Mouse (Mus musculus) monocyte, adult 5-6 weeks (primary cell): ENCODE results near the gene Lrfn4. TPM values are rescaled to one million over a fixed set of nuclear protein-coding genes. Genes with fewer than 3 reads are reported as not detected.

ENCODE experiments used
- ATAC-seq: fragments of 153-309, 156-312 bp; replicated peaks from 2 replicates; pipeline ENCODE4 v1.8.0; 2017; ENCODE audit warnings: mild to moderate bottlenecking; ENCODE audit not compliant: low TSS enrichment, insufficient number of reproducible peaks, severe bottlenecking, poor library complexity, low FRiP score
- total RNA-seq: library from RNA; stranded (forward); fragments of 200-1000, 200-491, 200-594 nt; gene quantifications from 3 replicates; pipeline ENCODE4 v1.2.3, GENCODE M21; 2017

Lrfn4 gene
- total RNA-seq = not detected in 3 replicates

DNA sequence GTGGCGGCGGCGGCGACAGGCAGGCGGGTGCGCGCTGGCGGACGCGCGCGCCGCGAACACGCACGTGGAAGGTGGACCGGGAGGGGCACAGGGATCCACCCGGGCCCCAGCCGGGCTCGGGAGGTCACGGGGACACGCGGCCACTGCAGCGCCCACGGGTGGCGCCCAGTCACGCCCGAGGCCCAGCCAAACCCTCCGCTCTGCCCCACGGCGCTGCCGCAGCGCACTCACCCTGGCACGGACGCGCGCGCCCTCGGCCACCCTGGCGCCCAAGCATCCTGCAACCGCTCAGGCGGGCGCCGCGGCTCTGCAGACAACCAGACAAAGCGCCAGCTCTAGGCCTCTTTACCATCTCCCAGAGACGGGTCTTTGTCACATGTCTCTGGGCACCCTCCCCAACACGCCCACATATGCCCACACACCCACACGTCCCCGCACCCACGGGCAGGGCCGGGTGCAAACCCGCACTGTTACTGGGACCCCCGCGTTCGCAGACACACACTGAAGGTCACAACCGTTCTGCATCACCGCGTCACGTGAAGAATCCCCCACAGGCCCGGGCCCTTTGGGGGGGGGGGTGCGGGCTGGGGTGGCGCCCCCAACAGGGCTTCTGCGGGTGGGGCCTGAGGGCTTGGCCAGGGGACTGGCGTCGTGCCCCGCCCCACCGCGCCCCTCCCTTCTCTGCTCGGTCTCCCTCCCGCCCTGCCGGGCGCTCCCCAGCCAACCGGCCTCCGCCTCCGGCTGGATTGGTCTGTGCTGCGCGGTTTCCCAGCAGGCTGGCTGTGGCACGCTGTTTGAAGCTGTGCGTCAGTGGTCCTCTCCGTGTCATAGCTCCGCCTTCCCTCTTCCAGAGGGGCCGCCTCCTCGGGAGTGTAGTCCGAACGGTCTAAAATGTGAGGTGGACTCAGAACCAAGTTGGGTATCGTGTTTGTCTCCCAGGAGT lies at the start of gene Lrfn4:
Gene Lrfn4, minus strand, starts transcription at position 517 of the 943 bp plus-strand sequence.
- ATAC-seq = no peak

DNA sequence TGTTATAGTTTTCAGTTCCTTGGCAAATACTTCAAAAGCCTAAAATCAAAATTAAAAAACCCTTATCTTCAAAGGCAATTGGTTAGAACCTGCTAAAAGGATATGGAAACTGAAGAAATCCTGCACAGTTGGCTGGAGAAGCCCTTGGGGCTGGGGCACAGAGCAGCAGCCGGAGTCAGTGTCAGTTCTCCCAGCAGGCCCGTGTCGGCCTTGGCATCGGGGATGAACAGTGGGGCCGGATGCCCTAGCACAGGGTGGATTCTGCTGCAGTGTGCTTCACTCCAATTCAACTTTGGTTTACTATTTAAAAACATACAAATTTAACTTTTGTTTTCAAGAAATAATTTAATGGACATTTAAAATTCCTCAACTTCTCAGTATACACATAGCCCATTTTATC lies 42.7 kb upstream of the Lrfn4 start:
- no peak for ATAC-seq

GRCm38 (mm10) chr19:4646917-4647492 lies 31.5 kb upstream of the Lrfn4 start:
- ATAC-seq = no peak

DNA sequence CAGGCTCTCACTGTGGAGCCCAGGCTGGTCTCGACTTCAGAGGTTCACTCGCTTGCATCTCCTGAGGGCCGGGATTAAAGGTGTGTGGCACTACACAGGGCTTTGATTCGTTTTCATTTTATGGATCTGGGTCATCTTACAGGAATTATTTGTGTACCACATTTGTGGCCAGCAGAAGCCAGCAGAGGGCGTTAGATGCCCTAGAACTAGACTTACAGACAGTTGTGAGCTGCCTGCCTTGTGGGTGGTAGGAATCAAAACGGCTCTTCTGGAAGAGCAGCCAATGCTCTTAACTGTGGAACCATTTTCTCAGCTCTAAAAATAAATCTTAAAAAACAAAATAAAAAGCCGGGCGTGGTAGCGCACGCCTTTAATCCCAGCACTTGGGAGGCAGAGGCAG lies 28.8 kb upstream of the Lrfn4 start:
- no peak for ATAC-seq

- ATAC-seq = no peak
Measured at GRCm38 (mm10) chr19:4635986-4636385, 20.5 kb upstream of the Lrfn4 start.

DNA sequence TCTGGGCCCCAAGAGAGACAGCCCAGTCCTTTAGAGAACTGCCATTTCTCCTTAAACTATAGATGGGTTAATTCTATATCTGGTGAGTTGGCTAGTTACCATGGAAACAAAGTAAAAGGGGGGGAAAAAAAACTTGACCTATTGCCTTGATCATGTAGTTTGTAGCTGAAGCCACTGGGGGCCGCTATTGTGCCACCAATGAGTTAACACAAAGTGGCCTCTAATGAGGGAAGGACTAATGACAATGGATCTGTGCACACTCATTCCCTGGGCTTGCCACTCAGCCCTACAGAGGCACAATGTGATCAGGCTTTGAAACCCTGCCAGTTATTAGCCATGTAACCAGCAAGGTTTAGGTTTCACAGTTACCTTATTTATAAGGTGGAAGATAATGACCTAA lies 13.4 kb upstream of the Lrfn4 start:
- ATAC-seq = peak; percentile 44

DNA sequence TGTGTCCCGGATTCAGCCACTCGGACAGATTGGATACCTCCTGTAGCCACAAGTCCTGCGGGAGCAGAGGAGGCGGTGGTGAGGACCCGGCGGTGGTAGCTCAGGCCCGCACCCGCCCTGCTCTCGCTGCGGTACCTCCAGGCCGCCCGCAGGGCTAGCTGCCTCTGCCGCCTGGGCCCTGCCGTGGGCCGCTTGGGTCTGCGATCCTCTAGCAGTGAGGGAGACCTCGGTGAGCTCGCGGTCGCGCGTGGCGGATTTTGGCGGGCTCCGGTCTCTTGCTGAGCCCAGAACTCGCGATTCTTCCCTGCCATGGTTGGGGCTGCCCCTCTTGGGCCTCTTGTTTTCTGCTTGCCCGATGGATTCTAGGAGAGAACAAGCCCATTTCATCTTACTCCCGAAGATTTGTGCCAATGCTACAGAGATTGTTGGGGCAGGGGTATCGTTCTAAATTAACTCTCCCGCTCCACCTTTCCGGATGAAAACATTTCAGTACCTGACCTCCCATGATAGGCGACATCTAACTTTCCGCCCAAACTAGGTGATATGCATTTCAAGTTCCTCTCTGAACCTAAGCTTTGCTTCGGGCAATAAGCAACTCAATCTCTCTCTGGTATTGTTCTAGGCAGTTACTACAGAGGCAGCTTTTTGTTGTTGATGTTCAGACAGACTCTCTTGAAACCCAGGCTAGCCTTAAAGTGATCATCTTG lies 10.5 kb upstream of the Lrfn4 start:
- ATAC-seq = no peak

DNA sequence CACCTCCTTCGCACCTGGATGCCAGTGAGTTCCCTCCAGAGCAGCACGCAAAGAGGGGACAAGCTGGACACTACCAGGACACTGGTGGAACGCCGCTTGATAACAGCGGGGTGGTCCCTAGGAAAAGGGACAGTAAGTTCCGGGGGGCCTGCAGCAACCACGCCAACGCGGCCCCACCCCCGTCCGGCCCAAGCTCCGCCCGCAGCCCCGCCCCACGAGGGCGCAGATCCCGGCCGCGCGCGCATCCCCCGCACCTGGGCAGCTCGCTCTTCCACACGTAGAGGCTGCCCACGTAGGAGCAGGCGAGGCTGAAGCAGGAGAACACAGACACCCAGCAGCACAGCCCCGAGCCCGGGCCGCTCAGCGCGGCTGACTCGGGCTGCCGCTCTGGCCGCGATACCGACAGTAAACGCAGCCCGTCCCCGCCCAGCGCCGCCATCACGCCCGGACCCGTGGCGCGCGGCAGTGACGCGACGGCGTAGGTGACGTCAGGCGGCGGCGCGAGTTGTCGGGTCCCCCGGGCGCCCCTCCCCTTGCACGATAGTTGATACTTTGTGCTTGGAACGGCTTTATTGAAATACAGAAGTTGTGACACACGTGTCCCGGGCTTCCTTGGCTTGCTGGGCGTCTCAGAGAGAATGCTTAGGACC lies 9.8 kb upstream of the Lrfn4 start, which contains the start of gene Rce1:
Gene Rce1, minus strand, starts transcription at position 463 of the 650 bp plus-strand sequence.
- peak; percentile 75 for ATAC-seq

DNA sequence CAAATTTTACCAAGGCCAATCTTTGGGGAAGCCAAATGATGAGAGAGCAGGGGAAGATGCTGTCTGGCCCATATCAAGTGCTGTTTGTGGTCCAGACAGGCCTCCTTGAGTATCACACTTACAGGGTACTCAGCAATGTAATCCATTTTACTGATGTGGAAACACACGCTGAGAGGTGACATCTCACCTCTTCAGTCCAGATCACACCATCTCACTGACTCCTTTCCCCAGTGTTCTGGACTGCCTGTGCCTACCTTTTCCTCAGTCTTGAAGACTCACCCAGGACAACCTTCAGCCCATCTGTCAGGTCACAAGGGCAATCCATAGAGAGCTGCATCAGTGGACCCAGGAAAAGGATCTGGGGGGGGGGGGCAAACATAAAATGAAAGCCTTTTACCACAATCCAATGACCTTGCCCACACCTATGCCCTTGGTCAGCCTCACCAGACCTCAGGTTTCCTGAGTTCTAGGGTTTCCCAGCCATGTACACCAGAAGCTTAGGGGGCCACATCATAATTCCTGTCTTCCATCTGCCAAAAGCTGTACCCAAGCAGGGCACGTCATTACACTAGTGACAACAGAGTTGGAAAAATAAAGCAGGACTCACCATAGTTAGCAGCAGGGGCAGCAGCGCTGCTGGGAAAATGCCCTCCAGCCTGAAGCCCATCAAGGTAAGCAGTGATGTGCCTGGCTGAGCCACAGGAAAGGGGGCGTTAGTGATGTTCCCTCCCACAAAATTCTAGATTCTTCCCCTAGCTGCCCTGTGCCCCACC lies 9.1 kb upstream of the Lrfn4 start:
- no peak for ATAC-seq

- no peak for ATAC-seq
Measured at GRCm38 (mm10) chr19:4624006-4624405, 8.5 kb upstream of the Lrfn4 start.

DNA sequence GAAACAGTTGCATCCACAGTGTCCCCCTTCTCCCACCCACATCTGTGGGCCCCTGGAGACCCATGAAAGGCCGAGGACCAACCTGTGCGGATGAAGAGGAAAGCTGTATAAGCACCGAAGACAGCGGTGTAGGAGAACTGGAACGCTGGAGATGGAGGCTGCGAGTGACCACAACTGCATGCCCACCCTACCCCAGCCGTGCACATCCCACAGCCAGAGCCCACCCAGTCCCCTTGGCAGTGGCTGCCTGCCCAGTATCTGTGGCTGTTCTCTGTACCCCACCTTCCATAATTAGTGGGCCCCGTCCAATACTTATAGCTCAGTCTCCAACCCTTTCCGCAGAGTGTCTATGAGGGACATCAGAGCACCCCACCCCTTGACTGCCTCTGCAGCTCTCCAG lies 8.0 kb upstream of the Lrfn4 start:
- ATAC-seq = no peak

GRCm38 (mm10) chr19:4622780-4623179 lies 7.3 kb upstream of the Lrfn4 start:
- no peak for ATAC-seq

- no peak for ATAC-seq
Measured at GRCm38 (mm10) chr19:4620721-4621120, 5.3 kb upstream of the Lrfn4 start.

DNA sequence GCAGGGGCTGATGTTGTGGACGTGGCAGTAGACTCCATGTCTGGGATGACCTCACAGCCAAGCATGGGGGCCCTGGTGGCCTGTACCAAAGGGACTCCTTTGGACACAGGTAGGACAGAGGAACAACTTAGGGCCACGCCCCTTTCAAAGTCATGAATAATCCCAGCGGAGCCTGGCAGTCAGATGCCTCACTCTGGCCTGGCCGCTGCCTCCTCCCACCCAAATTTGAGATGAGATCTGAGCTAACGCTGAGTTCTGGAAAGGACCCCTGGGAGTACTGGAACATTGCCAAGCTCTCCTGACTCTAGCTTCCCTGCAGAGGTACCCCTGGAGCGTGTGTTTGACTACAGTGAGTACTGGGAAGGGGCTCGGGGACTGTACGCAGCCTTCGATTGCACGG lies 4.0 kb upstream of the Lrfn4 start:
- no peak for ATAC-seq

DNA sequence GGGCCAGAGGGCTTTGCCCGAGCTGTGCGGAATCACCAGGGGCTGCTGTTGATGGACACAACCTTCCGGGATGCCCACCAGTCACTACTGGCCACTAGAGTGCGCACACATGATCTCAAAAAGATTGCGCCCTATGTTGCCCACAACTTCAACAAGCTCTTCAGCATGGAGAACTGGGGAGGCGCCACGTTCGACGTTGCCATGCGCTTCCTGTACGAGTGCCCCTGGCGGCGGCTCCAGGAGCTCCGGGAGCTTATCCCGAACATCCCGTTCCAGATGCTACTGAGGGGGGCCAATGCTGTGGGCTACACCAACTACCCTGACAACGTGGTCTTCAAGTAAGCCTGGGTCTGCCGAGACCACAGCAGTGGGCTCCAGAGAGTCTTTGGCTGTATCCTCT lies 2.7 kb upstream of the Lrfn4 start:
- ATAC-seq = no peak

GRCm38 (mm10) chr19:4616546-4616945 lies 1.1 kb upstream of the Lrfn4 start:
- no peak for ATAC-seq

DNA sequence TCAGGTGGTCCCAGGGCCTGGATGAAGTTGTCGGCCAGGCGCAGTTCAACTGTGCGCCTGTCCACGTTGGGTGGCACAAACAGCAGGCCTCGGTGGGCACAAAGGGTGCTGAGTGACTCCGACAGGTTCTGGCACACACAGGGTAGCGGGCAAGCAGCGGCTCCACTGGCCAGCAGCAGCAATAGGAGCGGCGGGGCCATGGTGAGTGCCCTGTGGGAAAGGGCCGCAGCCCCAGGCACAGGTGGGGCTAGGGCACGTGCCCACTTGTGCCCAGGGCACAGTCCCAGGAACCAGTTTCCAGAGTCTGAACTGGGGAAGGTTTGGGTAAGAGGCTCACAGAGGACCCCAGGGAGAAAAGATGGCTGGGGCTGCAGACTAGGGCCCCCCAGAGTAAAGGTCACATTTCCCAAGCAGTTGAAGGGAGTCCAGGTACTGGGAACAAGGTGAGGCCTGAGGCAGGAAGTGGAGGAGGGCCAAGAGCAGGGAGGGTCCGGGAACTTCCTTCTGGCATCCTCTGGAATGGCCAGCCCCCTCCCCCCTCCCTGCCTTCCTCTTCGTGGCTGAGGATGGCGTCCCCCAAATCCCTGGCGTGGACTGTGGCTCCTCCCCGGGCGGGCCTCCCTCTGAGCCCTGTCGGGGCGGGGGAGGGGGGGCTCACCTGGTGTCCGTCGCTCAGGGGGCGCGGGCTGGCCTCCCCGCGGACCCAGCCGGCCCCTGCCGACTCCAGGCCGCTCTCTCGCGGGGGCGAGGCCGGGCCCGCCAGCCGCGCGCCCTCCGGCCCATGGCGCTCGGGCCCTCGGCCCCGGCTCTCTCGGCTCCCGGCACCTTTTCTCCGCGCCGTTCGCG lies 939 bp downstream of the Lrfn4 start:
- ATAC-seq = no peak
